Mouse (Mus musculus): ENCODE measurements around the gene Elmo1. TPM values are rescaled to one million over a fixed set of nuclear protein-coding genes. Genes with fewer than 3 reads are reported as not detected.

Gene Elmo1
- total RNA-seq (2014; fragmentation: Nextera tagmentation) (5.3 TPM in 1 of 2 replicates, not detected in the other), total RNA-seq (2017) (0.12 and 0.16 TPM in 2 replicates), polyA plus RNA-seq (2012) (not detected in 2 replicates)

DNA sequence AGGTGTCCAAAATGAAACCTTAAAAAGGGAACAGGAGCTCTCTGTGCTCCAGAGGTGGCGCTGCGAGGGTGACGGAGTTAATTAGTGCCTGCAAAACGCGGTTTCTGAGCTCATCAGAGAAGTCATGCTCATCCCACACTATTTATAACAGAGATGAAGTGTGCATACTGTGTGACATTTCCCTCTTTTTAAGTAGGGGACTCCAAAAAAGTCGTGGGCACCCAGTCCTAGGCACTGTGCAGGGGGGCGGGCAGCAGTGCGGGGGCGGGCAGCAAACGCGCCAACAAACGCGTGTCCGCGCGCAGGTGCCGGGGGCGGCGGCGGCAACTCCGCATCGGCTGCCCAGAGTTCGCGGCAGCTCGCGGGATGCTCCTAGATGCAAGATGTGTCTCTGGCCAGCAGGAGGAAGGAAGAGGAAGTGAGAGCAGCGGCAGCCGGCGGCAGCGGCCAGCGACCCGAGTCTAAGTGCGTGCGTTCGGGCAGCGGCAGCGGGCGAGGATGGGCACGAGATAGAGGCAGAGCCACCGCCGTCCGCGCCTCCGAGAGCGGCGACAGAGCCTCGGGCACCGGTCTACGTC, at the start of gene Elmo1:
Gene Elmo1 (plus strand): TSS at position 464 of the 578 bp plus-strand sequence.
- no peak for ATAC-seq (ENCODE audit: extremely low read depth, insufficient number of reproducible peaks, low FRiP score, poor library complexity, severe bottlenecking)
- no peaks in the 10 kb centered on the region for H3K4me1 ChIP-seq (ENCODE audit: insufficient read depth, low read depth, low read length)
- no peak within 1 kb of the TSS; the same call in 1 of the 2 replicates for H3K4me3 ChIP-seq (ENCODE audit: low read depth, low read length)
- DNase-seq (ENCODE audit: low spot score), result no peak
- H3K27me3 ChIP-seq (ENCODE audit: insufficient read depth, low read length), result no peaks in the 10 kb centered on the region
- no peak for TF ChIP-seq CTCF (IDR thresholded peaks at IDR 0.05; ENCODE audit: low read depth, low read length)
- no peak for TF ChIP-seq GATA2 (IDR thresholded peaks at IDR 0.05; ENCODE audit: borderline replicate concordance, low read depth, low read length)
- TF ChIP-seq TAL1 (conservative IDR thresholded peaks at IDR 0.05; ENCODE audit: low read depth, low read length), result no peak
- no peak for TF ChIP-seq POLR2AphosphoS5 (IDR thresholded peaks at IDR 0.05; ENCODE audit: insufficient replicate concordance, low read depth, low read length)
- TF ChIP-seq GATA1 (IDR thresholded peaks at IDR 0.05; ENCODE audit: borderline replicate concordance, low read length), result no peak
- no peaks in the 10 kb centered on the region for H3K36me3 ChIP-seq (replicated peaks)
- H3K9me3 ChIP-seq (replicated peaks), result peaks cover 12% of the 10 kb centered on the region

DNA sequence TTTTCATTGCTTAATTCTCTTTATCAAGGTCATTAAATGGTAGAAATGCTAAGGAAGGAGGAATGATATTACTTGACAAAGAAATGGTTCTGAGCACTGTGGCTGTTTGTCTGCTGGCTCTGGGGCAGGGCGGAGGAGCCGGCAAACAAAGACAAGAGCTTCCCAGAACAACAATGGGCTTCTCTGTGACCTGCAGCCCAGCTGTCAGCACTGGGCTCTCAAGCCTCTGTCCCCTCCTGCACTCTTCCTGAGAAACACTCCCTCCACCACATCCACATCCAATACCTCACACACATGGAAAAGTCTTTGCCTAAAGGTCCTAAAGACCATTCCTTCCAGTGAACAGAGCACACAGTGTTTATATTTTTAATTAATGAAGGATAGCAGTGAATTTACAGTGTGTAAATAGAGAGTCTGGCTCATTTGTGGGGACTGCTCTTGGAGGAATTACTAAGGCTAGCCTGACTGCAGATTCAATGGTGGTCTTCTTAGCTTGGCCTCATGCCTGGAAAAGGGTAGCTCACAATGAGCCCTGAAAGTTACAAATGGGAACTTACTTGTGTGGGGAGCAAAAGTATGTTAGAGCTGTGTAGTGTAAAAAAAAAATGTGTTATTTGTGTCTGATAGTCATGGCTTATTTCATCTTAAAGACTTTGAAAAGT, 49.1 kb upstream of the Elmo1 start:
- Histone ChIP-seq H3K9me3 (replicated peaks) (no peaks in the 10 kb centered on the region), H3K27me3 (ENCODE audit: insufficient read depth, low read length) (no peaks in the 10 kb centered on the region), H3K36me3 (replicated peaks) (no peaks in the 10 kb centered on the region), H3K4me1 (ENCODE audit: insufficient read depth, low read depth, low read length) (no peaks in the 10 kb centered on the region), H3K4me3 (ENCODE audit: low read depth, low read length) (no peak overlapping the region)
- ATAC-seq (ENCODE audit: extremely low read depth, insufficient number of reproducible peaks, low FRiP score, poor library complexity, severe bottlenecking) (no peak), DNase-seq (ENCODE audit: low spot score) (no peak)
- TF ChIP-seq POLR2AphosphoS5 (IDR thresholded peaks at IDR 0.05; ENCODE audit: insufficient replicate concordance, low read depth, low read length) (no peak), GATA2 (IDR thresholded peaks at IDR 0.05; ENCODE audit: borderline replicate concordance, low read depth, low read length) (no peak), CTCF (IDR thresholded peaks at IDR 0.05; ENCODE audit: low read depth, low read length) (no peak), GATA1 (IDR thresholded peaks at IDR 0.05; ENCODE audit: borderline replicate concordance, low read length) (no peak), TAL1 (conservative IDR thresholded peaks at IDR 0.05; ENCODE audit: low read depth, low read length) (no peak)

DNA sequence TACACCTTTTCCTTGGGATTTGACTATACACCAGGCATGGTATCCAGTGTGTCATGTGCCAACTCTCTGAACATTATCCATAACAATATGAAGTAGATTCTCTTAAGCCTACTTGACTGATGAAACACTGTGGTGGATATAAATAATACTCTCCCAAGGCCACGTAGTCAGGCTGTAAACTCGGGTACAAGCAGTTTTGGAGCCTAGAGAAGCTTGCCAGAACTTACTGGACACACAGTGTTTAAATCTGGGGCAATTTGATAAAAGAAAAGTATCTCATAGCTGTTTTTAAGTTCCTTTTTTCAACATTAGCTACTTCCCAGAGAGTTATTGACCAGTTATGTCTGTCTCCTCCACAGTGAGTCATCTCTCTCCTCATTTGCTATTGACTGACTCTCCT, 47.5 kb upstream of the Elmo1 start:
- H3K4me1 ChIP-seq (ENCODE audit: insufficient read depth, low read depth, low read length), result no peaks in the 10 kb centered on the region
- no peak for ATAC-seq (ENCODE audit: extremely low read depth, insufficient number of reproducible peaks, low FRiP score, poor library complexity, severe bottlenecking)
- H3K27me3 ChIP-seq (ENCODE audit: insufficient read depth, low read length), result no peaks in the 10 kb centered on the region
- TF ChIP-seq CTCF (IDR thresholded peaks at IDR 0.05; ENCODE audit: low read depth, low read length) (no peak), GATA1 (IDR thresholded peaks at IDR 0.05; ENCODE audit: borderline replicate concordance, low read length) (no peak), GATA2 (IDR thresholded peaks at IDR 0.05; ENCODE audit: borderline replicate concordance, low read depth, low read length) (no peak), TAL1 (conservative IDR thresholded peaks at IDR 0.05; ENCODE audit: low read depth, low read length) (no peak), POLR2AphosphoS5 (IDR thresholded peaks at IDR 0.05; ENCODE audit: insufficient replicate concordance, low read depth, low read length) (no peak)
- no peaks in the 10 kb centered on the region for H3K36me3 ChIP-seq (replicated peaks)
- no peaks in the 10 kb centered on the region for H3K9me3 ChIP-seq (replicated peaks)
- no peak for DNase-seq (ENCODE audit: low spot score)
- H3K4me3 ChIP-seq (ENCODE audit: low read depth, low read length), result no peak overlapping the region

DNA sequence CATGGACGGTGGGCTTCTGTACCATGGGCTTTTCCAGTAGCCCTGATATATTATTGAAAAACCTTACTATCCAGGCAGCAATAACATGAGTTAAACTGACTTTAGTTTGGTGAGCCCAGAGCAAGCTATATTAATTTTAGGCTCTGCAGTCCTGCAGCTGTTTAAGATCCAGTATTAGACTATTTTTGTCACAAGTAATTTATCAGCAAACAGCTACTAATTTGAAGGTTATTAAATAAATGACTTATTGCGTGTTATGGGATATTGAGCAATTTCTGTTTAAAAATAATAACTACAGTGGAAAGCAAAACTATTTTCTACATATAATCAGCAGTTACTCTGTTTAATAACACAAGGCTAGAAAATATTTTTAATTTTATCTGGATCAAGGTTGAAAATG, 45.0 kb upstream of the Elmo1 start:
- Histone ChIP-seq H3K9me3 (replicated peaks) (no peaks in the 10 kb centered on the region), H3K4me3 (ENCODE audit: low read depth, low read length) (no peak overlapping the region)

DNA sequence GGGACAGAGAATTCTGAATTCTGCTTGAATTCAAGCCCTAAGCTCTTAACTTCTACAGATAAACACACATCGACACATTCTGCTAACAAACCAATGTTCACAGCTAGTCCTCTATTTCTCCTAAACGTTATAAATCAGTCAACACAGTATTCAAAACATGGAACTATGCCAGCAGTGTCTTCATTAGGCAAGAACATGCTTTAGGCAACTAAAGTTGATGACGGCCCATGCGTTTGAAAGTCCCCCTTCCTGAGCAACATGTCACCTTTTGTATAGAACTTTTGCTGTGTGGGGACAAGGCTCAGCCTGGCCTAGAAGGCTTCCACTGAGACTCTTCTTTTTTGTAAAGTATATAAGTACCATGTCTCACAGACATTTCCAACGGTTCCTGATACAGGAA, 44.6 kb upstream of the Elmo1 start:
- Histone ChIP-seq H3K4me3 (ENCODE audit: low read depth, low read length) (no peak overlapping the region), H3K4me1 (ENCODE audit: insufficient read depth, low read depth, low read length) (no peaks in the 10 kb centered on the region), H3K27me3 (ENCODE audit: insufficient read depth, low read length) (peaks cover 2% of the 10 kb centered on the region; the same call in 1 of the 2 replicates), H3K9me3 (replicated peaks) (no peaks in the 10 kb centered on the region), H3K36me3 (replicated peaks) (no peaks in the 10 kb centered on the region)
- ATAC-seq (ENCODE audit: extremely low read depth, insufficient number of reproducible peaks, low FRiP score, poor library complexity, severe bottlenecking) (no peak), DNase-seq (ENCODE audit: low spot score) (no peak)
- TF ChIP-seq CTCF (IDR thresholded peaks at IDR 0.05; ENCODE audit: low read depth, low read length), result no peak
- no peak for TF ChIP-seq TAL1 (conservative IDR thresholded peaks at IDR 0.05; ENCODE audit: low read depth, low read length)
- TF ChIP-seq GATA1 (IDR thresholded peaks at IDR 0.05; ENCODE audit: borderline replicate concordance, low read length), result no peak
- no peak for TF ChIP-seq GATA2 (IDR thresholded peaks at IDR 0.05; ENCODE audit: borderline replicate concordance, low read depth, low read length)
- TF ChIP-seq POLR2AphosphoS5 (IDR thresholded peaks at IDR 0.05; ENCODE audit: insufficient replicate concordance, low read depth, low read length), result no peak

More for the DNA sequence above, 45.0 kb upstream of the Elmo1 start:
- DNase-seq (ENCODE audit: low spot score) (no peak), ATAC-seq (ENCODE audit: extremely low read depth, insufficient number of reproducible peaks, low FRiP score, poor library complexity, severe bottlenecking) (no peak)
- Histone ChIP-seq H3K4me1 (ENCODE audit: insufficient read depth, low read depth, low read length) (no peaks in the 10 kb centered on the region), H3K27me3 (ENCODE audit: insufficient read depth, low read length) (peaks cover 2% of the 10 kb centered on the region; the same call in 1 of the 2 replicates), H3K36me3 (replicated peaks) (no peaks in the 10 kb centered on the region)
- no peak for TF ChIP-seq GATA1 (IDR thresholded peaks at IDR 0.05; ENCODE audit: borderline replicate concordance, low read length)
- no peak for TF ChIP-seq POLR2AphosphoS5 (IDR thresholded peaks at IDR 0.05; ENCODE audit: insufficient replicate concordance, low read depth, low read length)
- no peak for TF ChIP-seq CTCF (IDR thresholded peaks at IDR 0.05; ENCODE audit: low read depth, low read length)
- no peak for TF ChIP-seq TAL1 (conservative IDR thresholded peaks at IDR 0.05; ENCODE audit: low read depth, low read length)
- no peak for TF ChIP-seq GATA2 (IDR thresholded peaks at IDR 0.05; ENCODE audit: borderline replicate concordance, low read depth, low read length)

DNA sequence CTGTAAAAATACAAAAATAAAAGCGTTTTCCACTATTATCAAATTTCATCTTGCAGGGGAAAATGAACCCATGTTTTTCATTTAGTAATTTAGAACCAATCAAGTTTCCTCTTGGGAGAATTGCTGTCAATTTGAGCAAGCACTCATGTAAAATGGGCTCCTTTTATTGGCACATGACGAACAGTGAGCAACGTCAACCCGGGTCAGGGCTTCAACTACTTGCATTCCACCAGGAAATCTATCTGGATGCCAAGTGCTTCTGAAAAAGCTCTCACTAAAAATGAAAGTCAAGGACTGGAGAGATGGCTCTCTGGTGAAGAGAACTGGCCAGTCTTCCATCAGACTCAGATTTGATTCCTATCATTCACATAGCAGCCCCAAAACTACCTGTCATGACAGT, 44.0 kb upstream of the Elmo1 start:
- TF ChIP-seq TAL1 (conservative IDR thresholded peaks at IDR 0.05; ENCODE audit: low read depth, low read length) (no peak), GATA1 (IDR thresholded peaks at IDR 0.05; ENCODE audit: borderline replicate concordance, low read length) (no peak), GATA2 (IDR thresholded peaks at IDR 0.05; ENCODE audit: borderline replicate concordance, low read depth, low read length) (no peak), CTCF (IDR thresholded peaks at IDR 0.05; ENCODE audit: low read depth, low read length) (no peak), POLR2AphosphoS5 (IDR thresholded peaks at IDR 0.05; ENCODE audit: insufficient replicate concordance, low read depth, low read length) (no peak)
- H3K36me3 ChIP-seq (replicated peaks), result no peaks in the 10 kb centered on the region

More for the DNA sequence above, 44.0 kb upstream of the Elmo1 start:
- DNase-seq (ENCODE audit: low spot score), result no peak
- Histone ChIP-seq H3K4me3 (ENCODE audit: low read depth, low read length) (no peak overlapping the region), H3K4me1 (ENCODE audit: insufficient read depth, low read depth, low read length) (no peaks in the 10 kb centered on the region), H3K9me3 (replicated peaks) (no peaks in the 10 kb centered on the region), H3K27me3 (ENCODE audit: insufficient read depth, low read length) (peaks cover 2% of the 10 kb centered on the region; the same call in 1 of the 2 replicates)
- ATAC-seq (ENCODE audit: extremely low read depth, insufficient number of reproducible peaks, low FRiP score, poor library complexity, severe bottlenecking), result no peak
